Mouse (Mus musculus) megakaryocyte, embryonic 14.5 days (primary cell): ENCODE results near the gene Ccdc32. TPM values are rescaled to one million over a fixed set of nuclear protein-coding genes. Genes with fewer than 3 reads are reported as not detected.

ENCODE experiments used
- H3K27me3 ChIP-seq: replicated peaks from 2 replicates; pipeline ENCODE3; 2012; ENCODE audit warnings: inconsistent platforms
- H3K36me3 ChIP-seq: replicated peaks from 2 replicates; pipeline ENCODE3; 2012; ENCODE audit warnings: low read length, inconsistent platforms, mixed read lengths
- H3K4me1 ChIP-seq: 2 replicates; pipeline ENCODE4 v1.6.1; 2012; ENCODE audit warnings: inconsistent platforms
- H3K4me3 ChIP-seq: replicated peaks from 2 replicates; pipeline ENCODE3; 2012; ENCODE audit warnings: moderate library complexity, mild to moderate bottlenecking, inconsistent platforms
- H3K9me3 ChIP-seq: 2 replicates; pipeline ENCODE4 v1.6.1; 2012; ENCODE audit warnings: inconsistent platforms
- FLI1 ChIP-seq: IDR thresholded peaks from 2 replicates; pipeline ENCODE4 v1.6.1; 2012; ENCODE audit warnings: low read length, inconsistent platforms, mixed read lengths
- GATA1 ChIP-seq: IDR thresholded peaks from 3 replicates; pipeline ENCODE4 v1.6.1; 2012; ENCODE audit warnings: mixed read lengths, low read length, inconsistent platforms, borderline replicate concordance
- polyA plus RNA-seq: library from polyadenylated mRNA; stranded (reverse); fragments of >175 nt; gene quantifications from 2 replicates; pipeline ENCODE4 v1.2.3, GENCODE M21; 2012; ENCODE audit warnings: low replicate concordance; ENCODE audit not compliant: insufficient read depth

The Ccdc32 gene
- polyA plus RNA-seq, 1 experiment, result 11.1 TPM

- Histone ChIP-seq H3K4me1 (no peaks in the 10 kb centered on the region), H3K27me3 (peaks cover 72% of the 10 kb centered on the region), H3K9me3 (peaks cover 3% of the 10 kb centered on the region; the same call in 1 of the 2 replicates), H3K36me3 (no peaks in the 10 kb centered on the region), H3K4me3 (no peak overlapping the region)
- TF ChIP-seq GATA1 (no peak), FLI1 (no peak)
These were observed 33.0 kb downstream of the Ccdc32 start for GRCm38 (mm10) chr2:118995919-118996797.

GRCm38 (mm10) chr2:118995490-118995889 lies 33.7 kb downstream of the Ccdc32 start:
- H3K9me3 ChIP-seq, result peaks cover 6% of the 10 kb centered on the region
- no peaks in the 10 kb centered on the region for H3K4me1 ChIP-seq
- peaks cover 71% of the 10 kb centered on the region for H3K27me3 ChIP-seq
- no peak overlapping the region for H3K4me3 ChIP-seq
- TF ChIP-seq GATA1 (no peak), FLI1 (no peak)
- H3K36me3 ChIP-seq, result no peaks in the 10 kb centered on the region

DNA sequence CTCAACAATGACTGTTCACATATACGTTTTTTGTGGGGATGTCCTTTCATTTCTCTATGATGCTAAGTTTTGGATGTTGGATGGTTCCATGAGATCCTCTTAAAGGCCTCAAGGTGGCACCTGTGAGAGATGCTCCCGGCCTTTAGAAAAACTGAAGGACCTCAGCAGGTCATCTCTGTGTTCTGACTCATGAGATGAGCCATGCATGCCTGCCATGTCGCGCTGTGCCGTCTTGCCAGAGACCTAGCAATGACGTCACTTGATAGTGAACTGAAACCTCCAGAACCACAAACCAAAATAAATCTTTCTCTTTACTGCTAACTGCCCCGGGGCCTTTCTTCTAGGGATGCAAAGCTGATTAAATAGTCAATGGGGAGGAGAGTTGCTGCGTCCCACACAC lies 45.4 kb downstream of the Ccdc32 start:
- peaks cover 47% of the 10 kb centered on the region for H3K27me3 ChIP-seq
- H3K36me3 ChIP-seq, result no peaks in the 10 kb centered on the region
- H3K9me3 ChIP-seq, result peaks cover 41% of the 10 kb centered on the region
- no peak overlapping the region for H3K4me3 ChIP-seq
- TF ChIP-seq GATA1 (no peak), FLI1 (no peak)
- no peaks in the 10 kb centered on the region for H3K4me1 ChIP-seq

GRCm38 (mm10) chr2:118980841-118981240 lies 48.4 kb downstream of the Ccdc32 start:
- no peak for TF ChIP-seq FLI1
- no peak for TF ChIP-seq GATA1
- Histone ChIP-seq H3K27me3 (peaks cover 68% of the 10 kb centered on the region), H3K36me3 (no peaks in the 10 kb centered on the region), H3K9me3 (peaks cover 29% of the 10 kb centered on the region), H3K4me1 (peaks cover 15% of the 10 kb centered on the region), H3K4me3 (no peak overlapping the region)

- peaks cover 78% of the 10 kb centered on the region for H3K27me3 ChIP-seq
- peaks cover 25% of the 10 kb centered on the region for H3K4me1 ChIP-seq
- no peaks in the 10 kb centered on the region for H3K36me3 ChIP-seq
- TF ChIP-seq FLI1, result no peak
- no peak for TF ChIP-seq GATA1
- H3K4me3 ChIP-seq, result no peak overlapping the region
- H3K9me3 ChIP-seq, result peaks cover 15% of the 10 kb centered on the region
These were observed 51.1 kb downstream of the Ccdc32 start for GRCm38 (mm10) chr2:118978064-118978463.

GRCm38 (mm10) chr2:118976941-118977340 lies 52.3 kb downstream of the Ccdc32 start:
- H3K9me3 ChIP-seq, result peaks cover 5% of the 10 kb centered on the region

DNA sequence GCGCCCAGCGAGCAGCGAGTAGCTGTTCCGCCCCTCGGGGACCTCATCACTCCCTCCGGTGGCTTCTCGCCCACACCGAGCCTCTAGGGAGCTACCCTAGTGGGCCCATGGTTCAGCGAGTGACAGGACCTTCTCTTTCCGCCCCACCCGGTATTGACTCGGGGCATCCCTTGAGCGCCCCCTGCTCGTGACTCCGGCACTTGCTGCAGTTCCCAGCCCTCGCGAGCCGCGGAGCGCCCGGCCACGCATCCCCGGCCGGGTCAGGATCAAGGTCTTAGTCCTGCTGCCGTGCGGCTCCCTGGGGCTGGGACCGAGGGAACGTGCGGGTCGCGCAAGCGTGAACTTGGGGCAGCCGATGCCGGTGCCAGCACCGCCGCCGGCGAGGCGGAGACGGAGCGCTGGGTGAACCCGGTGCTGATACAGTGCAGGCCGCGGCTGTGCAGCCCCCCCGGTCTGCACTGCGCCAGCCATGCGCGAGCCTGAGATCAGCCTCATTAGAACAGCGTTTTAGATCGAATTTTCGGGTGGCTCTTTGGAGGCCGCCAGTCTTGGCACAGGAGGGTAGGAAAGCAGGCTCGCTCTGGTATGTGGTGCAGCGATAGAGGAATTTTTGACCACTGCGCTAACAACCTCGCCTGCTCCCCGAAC lies 52.8 kb downstream of the Ccdc32 start:
- Histone ChIP-seq H3K27me3 (peaks cover 73% of the 10 kb centered on the region), H3K36me3 (no peaks in the 10 kb centered on the region), H3K4me3 (peak overlapping the region; percentile 92), H3K4me1 (peaks cover 34% of the 10 kb centered on the region), H3K9me3 (no peaks in the 10 kb centered on the region)
- TF ChIP-seq GATA1, result no peak
- no peak for TF ChIP-seq FLI1

More at GRCm38 (mm10) chr2:118976941-118977340, 52.3 kb downstream of the Ccdc32 start:
- H3K4me3 ChIP-seq, result peak overlapping the region; percentile 92
- H3K36me3 ChIP-seq, result no peaks in the 10 kb centered on the region
- no peak for TF ChIP-seq GATA1
- no peak for TF ChIP-seq FLI1
- peaks cover 33% of the 10 kb centered on the region for H3K4me1 ChIP-seq
- H3K27me3 ChIP-seq, result peaks cover 72% of the 10 kb centered on the region

GRCm38 (mm10) chr2:118975855-118976254 lies 53.3 kb downstream of the Ccdc32 start:
- peak overlapping the region; percentile 92 for H3K4me3 ChIP-seq
- peaks cover 73% of the 10 kb centered on the region for H3K27me3 ChIP-seq
- peaks cover 34% of the 10 kb centered on the region for H3K4me1 ChIP-seq
- H3K36me3 ChIP-seq, result no peaks in the 10 kb centered on the region
- H3K9me3 ChIP-seq, result no peaks in the 10 kb centered on the region
- TF ChIP-seq FLI1 (no peak), GATA1 (no peak)

DNA sequence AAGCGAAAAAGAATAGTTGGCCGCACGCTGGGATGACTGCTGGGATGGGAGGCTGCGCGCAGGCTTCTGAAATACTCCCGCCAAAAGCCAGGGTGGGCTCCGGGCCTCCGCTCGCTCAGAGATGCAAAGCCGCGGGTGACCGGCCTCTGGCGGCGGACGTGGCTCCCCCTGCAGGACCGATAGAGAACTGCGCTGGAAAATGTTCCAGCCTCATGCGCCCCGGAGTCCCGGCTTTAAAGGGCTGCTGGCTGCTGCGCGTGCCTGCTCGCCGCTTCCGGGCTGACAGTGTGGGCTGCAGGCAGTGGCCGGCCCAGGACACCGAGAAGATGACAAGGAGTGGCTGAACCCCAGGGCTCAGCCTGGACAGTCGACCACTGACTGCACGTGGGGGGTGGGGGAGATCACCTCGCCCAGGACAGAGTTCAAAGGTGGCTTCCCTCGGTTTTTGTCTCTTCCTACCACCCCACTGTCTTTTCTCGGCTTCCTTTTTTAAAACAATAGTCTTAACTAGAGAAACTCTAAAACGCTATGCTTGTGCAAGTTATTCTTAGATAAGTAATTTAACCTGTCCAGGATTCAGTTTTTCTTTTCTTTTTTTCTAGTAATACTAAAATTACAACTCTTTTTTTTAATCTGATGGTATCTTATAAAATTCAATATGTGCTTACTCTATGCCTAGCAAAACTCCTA lies 56.4 kb downstream of the Ccdc32 start:
- H3K36me3 ChIP-seq, result no peaks in the 10 kb centered on the region
- TF ChIP-seq GATA1 (no peak), FLI1 (no peak)
- H3K9me3 ChIP-seq, result no peaks in the 10 kb centered on the region
- H3K4me3 ChIP-seq, result peak overlapping the region; percentile 91
- peaks cover 61% of the 10 kb centered on the region for H3K27me3 ChIP-seq
- peaks cover 39% of the 10 kb centered on the region for H3K4me1 ChIP-seq

DNA sequence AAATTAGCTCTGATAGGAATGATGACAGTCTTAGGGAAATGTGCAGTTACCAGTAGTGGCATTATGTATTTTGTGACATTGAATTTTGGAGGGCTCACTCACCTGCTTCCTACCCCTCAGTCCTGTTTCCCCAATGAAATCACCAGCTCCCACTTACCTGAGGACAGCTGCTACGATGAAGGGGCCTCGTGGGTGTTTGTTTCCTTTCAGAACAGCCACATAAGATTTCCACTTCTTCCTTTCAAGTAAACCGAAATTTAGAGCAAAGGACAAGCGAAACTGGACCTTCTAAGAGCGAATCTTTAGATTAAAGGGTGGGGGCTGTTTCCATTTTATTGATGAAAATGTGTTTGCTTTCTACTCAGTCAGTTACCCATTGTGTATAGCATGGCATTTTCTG lies 57.1 kb downstream of the Ccdc32 start:
- TF ChIP-seq FLI1 (no peak), GATA1 (no peak)
- H3K4me1 ChIP-seq, result peaks cover 37% of the 10 kb centered on the region
- no peaks in the 10 kb centered on the region for H3K36me3 ChIP-seq
- H3K27me3 ChIP-seq, result peaks cover 55% of the 10 kb centered on the region
- H3K9me3 ChIP-seq, result no peaks in the 10 kb centered on the region
- no peak overlapping the region for H3K4me3 ChIP-seq
